Mouse (Mus musculus): Measurements from ENCODE around the gene Tmem151b. TPM values are rescaled to one million over a fixed set of nuclear protein-coding genes. Genes with fewer than 3 reads are reported as not detected.

Gene Tmem151b
- polyA plus RNA-seq (2014; fragmentation: Nextera tagmentation; extraction: Ambion mirVana), result 4.7 and 5.6 TPM in 2 replicates

DNA sequence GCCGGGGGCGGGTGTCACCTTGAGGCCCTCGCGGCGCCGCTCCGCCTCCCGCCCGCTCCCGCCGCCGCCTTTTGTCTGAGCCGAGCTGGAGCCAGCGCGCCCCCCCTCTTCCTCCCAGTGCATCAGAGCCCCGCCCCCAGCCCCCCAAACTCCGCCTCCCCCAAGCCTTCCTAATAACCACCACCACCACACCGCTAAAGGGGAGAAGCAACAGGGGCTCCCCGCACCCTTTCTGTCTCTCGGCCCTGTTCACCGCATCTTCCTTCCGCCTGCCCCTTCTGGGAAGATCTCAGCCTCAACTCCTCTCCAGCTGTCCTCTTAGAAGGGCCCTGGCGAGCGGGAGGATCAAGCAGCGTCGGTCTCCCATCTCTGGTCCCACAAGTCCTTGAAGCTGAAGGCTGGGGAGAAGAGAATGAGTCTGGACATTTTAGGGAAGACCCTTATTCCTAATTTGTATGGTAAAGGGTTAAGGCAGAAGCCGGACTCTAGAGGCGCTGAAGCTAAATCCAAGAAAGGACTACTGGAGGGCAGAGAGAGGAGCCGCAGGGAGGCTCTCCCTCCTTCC, at the start of gene Tmem151b:
Tmem151b (minus strand) TSS at position 61 of the 565 bp plus-strand sequence.
- DNase-seq (ENCODE audit: low spot score) (peak; percentile 78), ATAC-seq (ENCODE audit: low FRiP score) (peak; percentile 39)
- Histone ChIP-seq H3K4me2 (replicated peaks; ENCODE audit: low read depth, low read length) (peak within 1 kb of the TSS; percentile 83), H3K27me3 (ENCODE audit: control insufficient read depth, insufficient read depth, low read length) (peaks cover 34% of the 10 kb centered on the region), H3K9me3 (ENCODE audit: control insufficient read depth, low read length) (no peaks in the 10 kb centered on the region), H3K4me1 (replicated peaks; ENCODE audit: control insufficient read depth, insufficient read depth, low read length) (peaks cover 13% of the 10 kb centered on the region), H3K4me3 (ENCODE audit: low read depth, low read length) (peak within 1 kb of the TSS; percentile 89), H3K9ac (ENCODE audit: low read depth, low read length) (peak within 1 kb of the TSS; percentile 96), H3K36me3 (ENCODE audit: control insufficient read depth, insufficient read depth, low read length) (no peaks in the 10 kb centered on the region), H3K27ac (ENCODE audit: low read depth, low read length) (peak within 1 kb of the TSS; percentile 93)
- 0% methylated on average over 17 of the region's 29 CpGs for WGBS

DNA sequence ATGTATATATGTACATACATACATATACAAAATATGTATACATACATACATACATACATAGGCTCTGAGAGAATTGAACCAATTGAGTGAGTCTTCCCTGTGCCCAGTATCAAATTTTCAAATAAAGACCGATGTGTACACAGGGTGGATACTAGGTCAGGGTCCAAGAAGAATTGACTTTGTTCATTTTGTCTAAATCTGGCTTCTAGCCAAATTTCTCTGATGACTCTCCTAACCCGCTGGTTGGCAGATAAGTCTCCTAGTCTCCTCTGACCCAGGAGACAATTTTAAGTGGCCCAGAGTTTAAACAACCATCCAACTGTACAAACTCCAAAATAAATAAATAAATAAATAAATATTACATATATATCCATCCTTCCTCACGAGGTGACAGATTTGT, 49.4 kb upstream of the Tmem151b start:
- ATAC-seq (ENCODE audit: low FRiP score) (no peak), DNase-seq (ENCODE audit: low spot score) (peak; percentile 18)
- 57% methylated on average over 3 of the region's 3 CpGs for WGBS
- no peak overlapping the region for H3K9ac ChIP-seq (ENCODE audit: low read depth, low read length)
- H3K36me3 ChIP-seq (ENCODE audit: control insufficient read depth, insufficient read depth, low read length), result no peaks in the 10 kb centered on the region
- H3K27me3 ChIP-seq (ENCODE audit: control insufficient read depth, insufficient read depth, low read length), result peaks cover 15% of the 10 kb centered on the region
- H3K9me3 ChIP-seq (ENCODE audit: control insufficient read depth, low read length), result no peaks in the 10 kb centered on the region
- H3K4me1 ChIP-seq (replicated peaks; ENCODE audit: control insufficient read depth, insufficient read depth, low read length), result peaks cover 15% of the 10 kb centered on the region
- peak overlapping the region; percentile 70; the same call in 1 of the 2 replicates for H3K4me2 ChIP-seq (replicated peaks; ENCODE audit: low read depth, low read length)
- H3K27ac ChIP-seq (ENCODE audit: low read depth, low read length), result no peak overlapping the region
- no peak overlapping the region for H3K4me3 ChIP-seq (ENCODE audit: low read depth, low read length)

DNA sequence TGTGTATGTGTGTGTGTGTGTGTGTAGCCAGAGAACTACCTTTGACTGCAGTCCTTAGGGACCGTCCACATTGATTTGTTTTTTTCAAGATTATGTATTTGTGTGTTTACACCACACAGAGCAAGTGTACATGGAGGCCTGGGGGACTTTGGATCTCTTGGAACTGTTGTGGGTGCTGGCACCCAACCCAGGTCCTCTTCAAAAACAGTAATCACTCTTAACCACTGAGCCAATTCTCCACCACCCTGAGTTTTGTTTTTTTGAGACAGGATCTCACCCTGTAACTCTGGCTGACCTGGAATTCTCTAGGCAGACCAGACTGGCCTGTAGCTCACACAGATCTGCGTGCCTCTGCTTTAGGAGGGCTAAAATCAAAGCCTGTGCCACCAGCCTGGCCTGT, 48.9 kb upstream of the Tmem151b start:
- peaks cover 16% of the 10 kb centered on the region for H3K4me1 ChIP-seq (replicated peaks; ENCODE audit: control insufficient read depth, insufficient read depth, low read length)
- H3K4me3 ChIP-seq (ENCODE audit: low read depth, low read length), result no peak overlapping the region
- no peak overlapping the region for H3K9ac ChIP-seq (ENCODE audit: low read depth, low read length)
- H3K27ac ChIP-seq (ENCODE audit: low read depth, low read length), result no peak overlapping the region
- H3K4me2 ChIP-seq (replicated peaks; ENCODE audit: low read depth, low read length), result no peak overlapping the region
- WGBS, result 93% methylated on average over 2 of the region's 2 CpGs
- no peaks in the 10 kb centered on the region for H3K9me3 ChIP-seq (ENCODE audit: control insufficient read depth, low read length)
- ATAC-seq (ENCODE audit: low FRiP score) (no peak), DNase-seq (ENCODE audit: low spot score) (no peak)
- H3K36me3 ChIP-seq (ENCODE audit: control insufficient read depth, insufficient read depth, low read length), result no peaks in the 10 kb centered on the region
- peaks cover 15% of the 10 kb centered on the region for H3K27me3 ChIP-seq (ENCODE audit: control insufficient read depth, insufficient read depth, low read length)

DNA sequence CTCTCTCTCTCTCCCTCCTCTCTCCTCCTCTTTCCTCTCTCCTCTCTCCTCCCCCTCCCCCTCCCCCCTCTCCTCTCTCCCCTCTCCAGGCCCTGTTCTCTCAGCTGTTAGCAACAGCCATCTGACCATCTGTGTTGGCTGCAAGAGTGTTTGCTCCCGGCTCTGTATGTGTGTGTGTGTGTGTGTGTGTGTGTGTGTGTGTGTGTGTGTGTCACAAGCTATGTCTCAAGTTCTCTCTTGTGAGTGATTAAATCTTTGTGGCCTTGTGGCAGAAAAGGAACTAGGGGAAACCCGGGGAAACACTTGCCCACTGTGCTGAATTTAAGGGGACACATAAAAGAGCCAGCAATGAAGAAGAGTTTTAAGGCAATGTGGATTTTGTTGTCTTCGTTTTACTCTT, 48.3 kb upstream of the Tmem151b start:
- H3K27ac ChIP-seq (ENCODE audit: low read depth, low read length), result no peak overlapping the region
- H3K4me1 ChIP-seq (replicated peaks; ENCODE audit: control insufficient read depth, insufficient read depth, low read length), result peaks cover 17% of the 10 kb centered on the region
- H3K27me3 ChIP-seq (ENCODE audit: control insufficient read depth, insufficient read depth, low read length), result peaks cover 15% of the 10 kb centered on the region
- no peaks in the 10 kb centered on the region for H3K36me3 ChIP-seq (ENCODE audit: control insufficient read depth, insufficient read depth, low read length)
- 44% methylated on average over 3 of the region's 3 CpGs for WGBS
- no peaks in the 10 kb centered on the region for H3K9me3 ChIP-seq (ENCODE audit: control insufficient read depth, low read length)
- DNase-seq (ENCODE audit: low spot score), result peak; percentile 45
- H3K9ac ChIP-seq (ENCODE audit: low read depth, low read length), result no peak overlapping the region
- H3K4me3 ChIP-seq (ENCODE audit: low read depth, low read length), result no peak overlapping the region
- H3K4me2 ChIP-seq (replicated peaks; ENCODE audit: low read depth, low read length), result no peak overlapping the region
- no peak for ATAC-seq (ENCODE audit: low FRiP score)

DNA sequence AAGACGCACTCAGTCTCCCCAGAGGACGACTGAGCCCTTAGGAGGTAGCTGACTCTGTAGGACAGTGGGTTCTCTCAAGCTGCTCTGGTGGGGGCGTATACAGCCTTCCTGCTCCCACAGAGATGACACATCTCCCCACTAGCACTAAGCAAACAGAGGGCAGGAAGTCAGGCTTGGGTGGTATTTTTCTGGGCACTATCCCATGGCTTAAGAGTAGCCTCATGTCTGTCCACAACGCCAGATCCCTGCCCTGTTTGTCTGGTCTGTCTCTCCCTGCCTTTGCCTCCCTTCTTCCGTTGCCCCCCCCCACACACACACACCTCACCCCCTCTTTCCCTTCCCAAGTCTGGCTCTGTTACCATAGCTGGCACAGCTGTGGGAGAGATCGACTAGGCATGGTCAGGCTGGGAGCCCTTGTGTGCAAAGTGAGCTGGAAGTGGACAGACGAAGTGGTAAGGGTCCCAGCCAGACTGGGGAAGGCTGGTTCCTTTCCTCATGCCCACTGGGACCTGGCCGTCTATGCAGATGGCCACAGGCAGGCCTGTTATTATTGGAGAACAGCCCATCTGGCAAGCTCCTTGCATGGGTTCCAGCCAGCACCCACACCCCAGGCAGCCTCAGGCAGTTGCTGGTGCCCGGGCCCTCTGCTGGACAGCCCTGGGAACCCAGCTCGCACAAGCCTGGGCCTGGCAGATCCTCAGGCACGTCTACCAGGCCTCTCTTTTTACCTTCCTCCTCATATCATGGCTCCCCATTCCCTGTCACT, 47.3 kb upstream of the Tmem151b start:
- H3K4me3 ChIP-seq (ENCODE audit: low read depth, low read length), result no peak overlapping the region

DNA sequence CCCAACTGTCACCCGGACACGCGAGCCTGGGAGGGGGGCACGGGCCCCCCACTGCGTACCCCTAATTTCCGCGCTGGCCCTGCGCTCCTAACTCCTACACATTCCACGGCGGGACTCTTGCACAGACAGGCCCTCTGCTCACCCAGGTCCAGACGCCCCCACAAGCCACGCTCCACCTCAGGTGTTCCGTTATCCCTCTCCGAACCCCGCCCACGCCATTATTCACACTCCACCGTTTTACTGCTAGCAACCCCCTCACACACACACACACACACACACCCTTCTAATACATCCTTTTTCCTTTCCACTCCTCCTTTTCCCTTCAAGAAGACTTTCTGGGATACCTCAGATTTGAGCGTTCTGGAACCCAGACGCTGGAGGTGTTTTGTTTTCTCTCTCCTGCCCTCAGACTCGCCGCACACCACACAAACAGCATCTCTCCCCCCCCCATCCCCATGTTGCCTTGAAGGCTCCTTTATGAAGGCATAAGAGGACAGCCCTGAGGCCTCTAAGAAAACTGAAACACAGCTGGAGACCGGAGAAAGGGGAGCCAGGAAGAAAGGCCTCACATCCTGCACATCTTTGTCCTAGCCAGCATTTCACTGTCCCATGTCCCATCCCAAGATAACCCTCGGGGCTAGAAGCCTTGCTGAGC, 46.4 kb upstream of the Tmem151b start:
- no peak overlapping the region for H3K27ac ChIP-seq (ENCODE audit: low read depth, low read length)
- DNase-seq (ENCODE audit: low spot score), result peak; percentile 40
- peak overlapping the region; percentile 65 for H3K9ac ChIP-seq (ENCODE audit: low read depth, low read length)
- peak overlapping the region; percentile 54 for H3K4me3 ChIP-seq (ENCODE audit: low read depth, low read length)
- peak overlapping the region; percentile 98 for H3K4me2 ChIP-seq (replicated peaks; ENCODE audit: low read depth, low read length)
- H3K4me1 ChIP-seq (replicated peaks; ENCODE audit: control insufficient read depth, insufficient read depth, low read length), result peaks cover 14% of the 10 kb centered on the region
- WGBS, result 1% methylated on average over 23 of the region's 23 CpGs
- peak; percentile 21; the same call in 1 of the 2 replicates for ATAC-seq (ENCODE audit: low FRiP score)
- no peaks in the 10 kb centered on the region for H3K9me3 ChIP-seq (ENCODE audit: control insufficient read depth, low read length)
- H3K36me3 ChIP-seq (ENCODE audit: control insufficient read depth, insufficient read depth, low read length), result no peaks in the 10 kb centered on the region
- peaks cover 8% of the 10 kb centered on the region for H3K27me3 ChIP-seq (ENCODE audit: control insufficient read depth, insufficient read depth, low read length)

More for the DNA sequence above, 47.3 kb upstream of the Tmem151b start:
- Histone ChIP-seq H3K4me1 (replicated peaks; ENCODE audit: control insufficient read depth, insufficient read depth, low read length) (peaks cover 17% of the 10 kb centered on the region), H3K27ac (ENCODE audit: low read depth, low read length) (peak overlapping the region; percentile 51), H3K9me3 (ENCODE audit: control insufficient read depth, low read length) (no peaks in the 10 kb centered on the region), H3K4me2 (replicated peaks; ENCODE audit: low read depth, low read length) (no peak overlapping the region), H3K9ac (ENCODE audit: low read depth, low read length) (no peak overlapping the region), H3K27me3 (ENCODE audit: control insufficient read depth, insufficient read depth, low read length) (peaks cover 15% of the 10 kb centered on the region), H3K36me3 (ENCODE audit: control insufficient read depth, insufficient read depth, low read length) (no peaks in the 10 kb centered on the region)
- DNase-seq (ENCODE audit: low spot score) (peak; percentile 68), ATAC-seq (ENCODE audit: low FRiP score) (peak; percentile 22; the same call in 1 of the 2 replicates)
- WGBS, result 23% methylated on average over 11 of the region's 11 CpGs

DNA sequence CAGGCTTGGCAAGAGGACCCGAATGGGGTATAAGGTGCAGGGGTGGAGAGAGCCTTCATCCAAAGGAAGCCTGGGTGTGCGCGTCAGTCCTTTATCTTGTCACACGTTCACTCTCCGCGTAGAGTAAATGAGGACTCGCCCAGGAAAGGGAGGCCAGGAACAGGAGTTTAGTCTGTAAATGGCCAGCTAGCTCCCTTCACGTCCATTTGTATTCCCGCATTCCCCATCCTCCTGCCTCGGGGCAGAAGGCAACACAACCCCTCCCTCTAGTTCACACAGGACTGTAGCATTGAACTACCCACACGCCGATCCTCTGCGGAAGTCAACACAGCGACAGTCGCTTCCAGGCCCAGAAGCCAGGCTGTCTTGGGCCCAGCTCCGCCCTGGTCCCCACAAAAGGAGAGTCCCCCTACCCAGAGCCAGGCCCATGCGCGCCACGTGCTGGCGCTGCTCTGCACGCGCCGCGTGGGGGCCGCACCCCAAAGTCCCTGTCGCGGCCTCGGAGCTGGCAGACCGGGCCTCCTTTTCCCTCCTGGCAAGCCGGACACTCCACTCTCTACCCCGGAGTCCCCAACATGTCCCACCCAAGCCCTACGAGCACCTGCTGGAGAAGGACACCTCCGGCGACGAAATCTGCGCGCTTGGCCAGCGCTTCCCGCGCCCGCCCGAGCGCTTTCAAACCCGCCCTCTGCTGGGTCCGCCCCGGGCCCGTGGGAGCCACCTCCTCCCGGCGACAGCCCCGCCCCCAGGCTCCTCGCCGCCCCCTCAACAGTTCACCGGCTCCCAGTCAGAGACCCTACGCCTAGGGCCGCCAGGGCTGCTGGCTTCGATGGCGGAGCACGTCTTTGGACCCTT, 45.6 kb upstream of the Tmem151b start:
- peaks cover 14% of the 10 kb centered on the region for H3K4me1 ChIP-seq (replicated peaks; ENCODE audit: control insufficient read depth, insufficient read depth, low read length)
- no peak overlapping the region for H3K27ac ChIP-seq (ENCODE audit: low read depth, low read length)
- no peaks in the 10 kb centered on the region for H3K9me3 ChIP-seq (ENCODE audit: control insufficient read depth, low read length)
- peak; percentile 77 for DNase-seq (ENCODE audit: low spot score)
- no peaks in the 10 kb centered on the region for H3K36me3 ChIP-seq (ENCODE audit: control insufficient read depth, insufficient read depth, low read length)
- under 1% methylated on average over 56 of the region's 58 CpGs for WGBS
- H3K27me3 ChIP-seq (ENCODE audit: control insufficient read depth, insufficient read depth, low read length), result peaks cover 4% of the 10 kb centered on the region; the same call in 1 of the 2 replicates
- H3K9ac ChIP-seq (ENCODE audit: low read depth, low read length), result peak overlapping the region; percentile 65
- peak overlapping the region; percentile 54 for H3K4me3 ChIP-seq (ENCODE audit: low read depth, low read length)
- ATAC-seq (ENCODE audit: low FRiP score), result peak; percentile 76
- peak overlapping the region; percentile 98 for H3K4me2 ChIP-seq (replicated peaks; ENCODE audit: low read depth, low read length)

DNA sequence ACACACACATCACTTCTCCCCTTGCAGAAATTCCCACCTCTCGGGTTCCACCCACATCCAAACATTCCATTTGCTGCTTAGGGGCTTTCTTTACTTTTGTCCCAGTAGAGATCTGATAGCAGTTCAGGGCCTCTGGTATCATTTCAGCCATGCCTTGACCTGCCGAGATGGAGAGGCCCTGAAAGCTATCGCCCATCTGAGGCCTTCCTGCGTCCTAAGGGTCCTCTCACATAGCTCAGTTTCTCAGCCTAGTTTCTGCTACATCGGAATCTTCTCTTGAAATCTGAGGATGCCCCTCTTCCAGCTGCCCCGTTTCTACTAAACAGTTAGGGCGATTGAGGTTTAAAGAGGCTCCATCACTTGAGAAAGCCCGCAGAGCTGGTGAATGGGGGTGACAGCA, 44.7 kb upstream of the Tmem151b start:
- 42% methylated on average over 8 of the region's 8 CpGs for WGBS
- peaks cover 12% of the 10 kb centered on the region for H3K4me1 ChIP-seq (replicated peaks; ENCODE audit: control insufficient read depth, insufficient read depth, low read length)
- H3K36me3 ChIP-seq (ENCODE audit: control insufficient read depth, insufficient read depth, low read length), result no peaks in the 10 kb centered on the region
- peak overlapping the region; percentile 11; the same call in 1 of the 2 replicates for H3K9ac ChIP-seq (ENCODE audit: low read depth, low read length)
- H3K4me2 ChIP-seq (replicated peaks; ENCODE audit: low read depth, low read length), result peak overlapping the region; percentile 98; the same call in 1 of the 2 replicates
- ATAC-seq (ENCODE audit: low FRiP score) (no peak), DNase-seq (ENCODE audit: low spot score) (no peak)
- peaks cover 4% of the 10 kb centered on the region; the same call in 1 of the 2 replicates for H3K27me3 ChIP-seq (ENCODE audit: control insufficient read depth, insufficient read depth, low read length)
- peak overlapping the region; percentile 54 for H3K4me3 ChIP-seq (ENCODE audit: low read depth, low read length)
- H3K9me3 ChIP-seq (ENCODE audit: control insufficient read depth, low read length), result no peaks in the 10 kb centered on the region
- no peak overlapping the region for H3K27ac ChIP-seq (ENCODE audit: low read depth, low read length)

Measured in hindbrain, embryonic 11.5 days (tissue).